Mouse (Mus musculus) G1E (cell line): ENCODE data around the gene Epm2a.

Experiments
- CTCF ChIP-seq: IDR thresholded peaks from 2 replicates; pipeline ENCODE4 v1.5.1; 2012; ENCODE audit warnings: low read depth, low read length, inconsistent platforms, mixed read lengths
- TAL1 ChIP-seq: conservative IDR thresholded peaks from 2 replicates; pipeline ENCODE4 v1.6.1; 2012; ENCODE audit warnings: low read depth, low read length, inconsistent platforms, mixed read lengths

DNA sequence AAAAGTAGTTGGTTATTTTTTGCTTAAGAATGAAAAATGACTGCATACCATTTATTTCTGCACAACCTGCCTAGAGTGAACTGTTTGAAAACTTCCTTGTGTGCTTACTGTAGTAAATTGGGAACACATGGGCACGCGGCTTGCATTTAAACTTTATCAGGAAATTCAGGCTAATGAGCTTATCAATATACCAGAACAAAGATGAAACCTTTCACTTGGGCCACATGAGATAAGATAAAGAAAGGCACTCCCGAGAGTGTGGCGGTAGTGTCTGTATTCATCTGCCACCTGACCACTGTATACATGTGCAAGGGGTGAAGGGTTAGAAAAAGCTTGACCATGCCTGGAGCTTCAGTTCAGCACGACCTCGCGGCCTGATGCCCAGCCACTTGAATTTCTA lies 20.9 kb upstream of the Epm2a start:
- TF ChIP-seq CTCF (no peak), TAL1 (peak; percentile 62; the same call in 1 of the 2 replicates)
